Mouse (Mus musculus) layer of hippocampus, adult 2 months (tissue): ENCODE results near the gene Lax1. TPM values are rescaled to one million over a fixed set of nuclear protein-coding genes. Genes with fewer than 3 reads are reported as not detected.
A peak's percentile ranks its signal among the peaks of the same experiment; 100 is the strongest.

Experiments used
- DNase-seq, 2 experiments: peaks; one replicate each; pipeline ENCODE4 v3.0.0; 2022; ENCODE audit warnings: low spot score in 2 of 2
- H3K27ac ChIP-seq: fragments of 200-600 bp; 2 replicates; pipeline ENCODE4 v1.8.1; 2022
- H3K4me3 ChIP-seq: fragments of 200-600 bp; 2 replicates; pipeline ENCODE4 v1.8.1; 2022; ENCODE audit warnings: mild to moderate bottlenecking
- CTCF ChIP-seq: fragments of 200-600 bp; conservative IDR thresholded peaks from 2 replicates; pipeline ENCODE4 v1.8.1; 2022; ENCODE audit warnings: antibody characterized with exemption, mild to moderate bottlenecking, moderate library complexity
- long read RNA-seq, 2 experiments: library from polyadenylated mRNA; stranded (forward); transcript quantifications; one replicate each; pipeline ENCODE4 v2.0.0; 2021; ENCODE audit warnings: borderline mapping rate in 2 of 2
- total RNA-seq, 2 experiments: library from RNA; stranded (reverse); gene quantifications; 2 replicates each; pipeline ENCODE4 v1.2.3; 2021

Gene Lax1
- under 1 TPM in 1 of 2 experiments, not detected in 1; 0.15 TPM for total RNA-seq
- long read RNA-seq, experiment 1, result 0 reads
- long read RNA-seq, experiment 2, result 0 reads

GRCm38 (mm10) chr1:133689897-133690296, at the start of gene Lax1:
TSS of gene Lax1 (minus strand) at chr1:133690108.
- no peak for TF ChIP-seq CTCF
- Histone ChIP-seq H3K27ac (no peak within 1 kb of the TSS), H3K4me3 (no peak within 1 kb of the TSS)
- DNase-seq, result no peak

DNA sequence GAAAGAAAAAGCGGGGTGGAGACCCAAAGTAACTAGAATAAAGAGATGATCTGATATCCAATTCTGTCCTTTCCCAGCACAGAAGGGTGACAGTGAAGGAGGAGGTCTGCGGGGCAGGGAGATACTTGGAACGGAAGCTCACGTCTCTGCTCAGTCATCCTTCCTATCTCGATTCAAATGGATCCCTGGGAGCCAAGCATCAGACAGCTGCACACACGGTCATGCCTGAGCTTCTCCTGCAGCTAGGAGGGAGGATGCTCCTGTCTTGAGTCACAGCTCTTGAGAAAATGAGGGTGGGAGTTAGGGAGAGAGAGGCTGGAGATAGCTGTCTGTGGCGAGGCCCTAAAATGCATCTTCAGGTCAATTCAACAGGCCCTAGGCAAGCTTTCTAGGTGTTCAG, 46.8 kb upstream of the Lax1 start:
- DNase-seq, result no peak
- no peak overlapping the region for H3K4me3 ChIP-seq
- 0 out of 2 replicates have a peak overlapping the region, but pooled peaks have one; percentile 5 for H3K27ac ChIP-seq
- no peak for TF ChIP-seq CTCF

GRCm38 (mm10) chr1:133735995-133736652, 46.2 kb upstream of the Lax1 start:
- Histone ChIP-seq H3K27ac (0 out of 2 replicates have a peak overlapping the region, but pooled peaks have one; percentile 5), H3K4me3 (peak overlapping the region; percentile 52)
- TF ChIP-seq CTCF, result peak; percentile 95
- peak; percentile 72 to 79 for DNase-seq

GRCm38 (mm10) chr1:133732814-133733213, 42.9 kb upstream of the Lax1 start:
- Histone ChIP-seq H3K27ac (no peak overlapping the region), H3K4me3 (no peak overlapping the region)
- no peak for DNase-seq
- no peak for TF ChIP-seq CTCF

DNA sequence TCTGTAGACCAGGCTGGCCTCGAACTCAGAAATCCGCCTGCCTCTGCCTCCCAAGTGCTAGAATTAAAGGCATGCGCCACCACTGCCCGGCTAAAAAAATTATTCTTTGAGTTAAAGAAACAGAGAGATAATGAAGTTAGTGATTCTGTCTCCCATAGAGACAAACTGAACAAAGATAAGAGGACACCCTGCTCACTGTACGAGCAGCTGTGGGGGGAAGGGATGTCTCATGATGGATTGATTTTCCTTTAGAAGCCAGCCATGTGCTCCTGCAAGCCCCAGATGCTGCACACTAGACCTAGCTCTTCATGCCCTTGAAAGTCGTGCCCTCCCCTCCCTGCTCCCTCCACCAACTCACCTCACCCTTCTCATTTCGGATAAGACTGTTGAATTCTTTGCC, 38.4 kb upstream of the Lax1 start:
- DNase-seq, result no peak

DNA sequence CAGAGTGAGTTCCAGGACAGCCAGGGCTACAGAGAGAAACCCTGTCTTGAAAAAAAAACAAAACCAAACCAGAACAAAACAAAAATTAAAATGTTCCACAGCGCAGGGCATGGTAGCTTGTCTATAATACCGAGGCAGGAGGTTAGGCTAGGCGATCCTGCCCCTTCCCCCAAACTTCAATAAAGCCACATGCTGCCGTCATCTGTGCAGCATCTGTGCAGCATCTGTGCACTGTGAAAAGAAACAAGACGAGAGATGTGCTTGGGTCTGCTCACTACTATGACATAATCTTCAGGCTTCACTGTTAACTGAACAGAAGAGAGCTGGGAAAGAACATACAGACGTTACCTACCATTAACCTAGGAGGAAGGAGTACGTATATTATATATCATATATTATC, 30.4 kb upstream of the Lax1 start:
- no peak for TF ChIP-seq CTCF
- Histone ChIP-seq H3K27ac (no peak overlapping the region), H3K4me3 (no peak overlapping the region)
- DNase-seq, result no peak

More for the DNA sequence above, 38.4 kb upstream of the Lax1 start:
- H3K4me3 ChIP-seq, result no peak overlapping the region
- no peak for TF ChIP-seq CTCF
- no peak overlapping the region for H3K27ac ChIP-seq

- Histone ChIP-seq H3K4me3 (no peak overlapping the region), H3K27ac (no peak overlapping the region)
- TF ChIP-seq CTCF, result no peak
- no peak for DNase-seq
These were observed 28.9 kb upstream of the Lax1 start for GRCm38 (mm10) chr1:133718786-133719185.

DNA sequence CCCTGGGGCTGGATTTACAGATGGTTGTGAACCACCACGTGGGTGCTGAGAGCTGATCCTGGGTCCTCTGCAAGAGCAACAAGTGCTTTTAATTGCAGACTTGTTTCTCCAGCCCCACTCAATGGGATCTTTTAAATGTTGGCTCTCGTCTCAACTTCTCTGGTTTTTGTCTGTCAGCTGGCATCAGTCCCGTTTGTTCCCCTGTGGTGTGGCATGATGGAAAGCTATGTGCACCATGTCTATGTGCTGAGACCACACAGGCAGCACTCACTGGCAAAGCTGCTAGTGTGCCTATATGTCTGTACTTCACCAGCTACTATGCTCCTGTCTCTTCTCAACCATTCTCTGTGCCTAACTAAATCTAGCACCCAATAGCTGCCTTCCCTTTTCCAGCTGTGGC, 28.4 kb upstream of the Lax1 start:
- no peak for DNase-seq

GRCm38 (mm10) chr1:133716464-133716863, 26.6 kb upstream of the Lax1 start:
- peak; percentile 75 for TF ChIP-seq CTCF
- no peak overlapping the region for H3K27ac ChIP-seq
- H3K4me3 ChIP-seq, result no peak overlapping the region
- DNase-seq, result no peak

More for the DNA sequence above, 28.4 kb upstream of the Lax1 start:
- no peak for TF ChIP-seq CTCF
- H3K27ac ChIP-seq, result no peak overlapping the region
- no peak overlapping the region for H3K4me3 ChIP-seq

DNA sequence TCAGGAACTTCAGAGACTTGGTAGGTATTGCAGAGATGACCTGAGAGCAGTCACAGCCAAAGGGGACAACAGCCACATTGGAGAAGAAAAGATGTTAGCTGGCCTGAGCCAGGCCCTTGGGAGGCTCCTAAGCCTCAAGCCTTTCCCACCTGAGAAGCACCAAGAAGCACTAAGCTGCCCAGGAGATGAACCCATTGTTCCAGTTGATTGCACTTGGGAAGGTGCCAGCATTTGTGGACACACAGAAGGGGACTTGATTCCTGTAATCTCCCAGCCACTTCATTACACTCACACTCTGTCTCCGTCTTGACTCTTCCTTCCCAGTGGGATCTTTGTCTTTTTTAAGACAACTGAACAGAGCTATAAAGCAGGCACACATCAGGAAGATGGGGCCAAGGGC, 25.3 kb upstream of the Lax1 start:
- no peak for TF ChIP-seq CTCF
- H3K4me3 ChIP-seq, result no peak overlapping the region
- DNase-seq, result no peak
- no peak overlapping the region for H3K27ac ChIP-seq

DNA sequence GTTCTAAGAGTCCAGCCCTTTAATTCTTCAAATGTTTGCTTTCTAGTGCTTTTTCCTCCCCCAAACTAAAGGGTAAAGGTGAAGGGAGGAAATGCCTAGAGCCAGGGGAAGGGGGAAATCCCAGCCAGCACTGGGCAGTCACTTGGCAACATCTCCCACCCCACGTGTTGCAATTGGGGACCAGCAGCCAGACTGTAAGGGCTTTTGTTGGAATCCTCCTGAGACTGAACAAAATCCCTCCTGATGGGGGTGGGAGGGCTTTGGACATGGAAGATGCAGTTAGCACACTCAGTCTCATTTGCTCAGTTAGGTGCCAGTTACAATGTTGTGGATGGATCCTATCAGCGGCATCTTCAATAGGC, 23.1 kb upstream of the Lax1 start:
- no peak for DNase-seq
- H3K4me3 ChIP-seq, result no peak overlapping the region
- H3K27ac ChIP-seq, result no peak overlapping the region
- no peak for TF ChIP-seq CTCF

DNA sequence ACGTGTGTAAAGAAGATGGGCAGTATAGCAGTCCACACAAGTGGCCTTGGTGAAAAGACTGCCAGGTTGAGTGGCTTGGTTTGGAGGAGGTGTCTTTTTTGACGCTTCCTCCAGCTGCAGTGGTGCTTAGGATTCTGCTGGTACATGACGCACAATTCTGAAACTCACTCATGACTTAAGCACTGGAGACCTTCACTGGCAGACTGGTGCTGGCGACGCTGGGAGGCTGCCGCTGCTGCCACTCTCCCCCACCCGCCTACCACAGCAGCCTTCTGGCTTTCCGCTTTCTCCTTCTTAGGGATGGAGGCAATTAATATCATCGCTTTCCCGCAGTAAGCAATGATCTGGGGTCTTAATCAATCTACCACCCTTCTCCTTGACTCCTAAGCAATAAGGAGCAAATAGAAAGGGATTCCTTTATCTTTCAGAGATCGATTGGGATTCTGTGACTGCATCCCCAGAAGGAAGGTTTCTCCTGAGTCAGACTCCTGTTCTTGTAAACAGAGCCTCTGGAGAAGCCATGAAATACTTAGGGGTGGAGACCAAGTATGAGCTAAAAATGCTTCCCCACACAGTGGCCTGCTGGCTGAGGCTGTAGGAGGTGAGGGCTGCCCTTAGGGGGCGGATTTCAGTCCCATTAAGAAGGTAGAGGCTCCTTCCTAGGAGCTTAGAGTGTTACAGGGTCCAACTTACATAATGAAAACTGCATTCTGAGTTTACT, 22.5 kb upstream of the Lax1 start:
- H3K27ac ChIP-seq, result no peak overlapping the region
- TF ChIP-seq CTCF, result peak; percentile 44
- no peak for DNase-seq
- no peak overlapping the region for H3K4me3 ChIP-seq

DNA sequence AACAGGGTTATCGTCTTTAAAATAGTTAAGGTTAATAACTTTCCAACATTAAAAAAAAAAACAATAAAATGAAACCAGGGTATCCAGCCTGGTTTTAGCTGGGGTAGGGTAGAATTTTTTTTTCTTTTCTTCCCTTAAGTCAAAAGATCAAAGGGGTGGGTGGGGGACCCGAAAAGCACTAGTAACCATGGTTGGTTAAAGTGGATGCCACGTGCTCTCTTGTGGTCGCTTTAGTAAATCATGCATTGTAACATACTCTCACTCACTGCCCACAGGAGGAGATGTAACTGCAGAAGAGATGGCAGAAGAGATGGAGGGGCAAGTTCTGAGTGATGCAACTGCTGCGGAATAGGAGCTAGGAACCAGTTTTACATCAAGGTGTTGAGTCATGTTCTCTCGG, 21.5 kb upstream of the Lax1 start:
- TF ChIP-seq CTCF, result no peak

GRCm38 (mm10) chr1:133710895-133711294, 21.0 kb upstream of the Lax1 start:
- no peak overlapping the region for H3K4me3 ChIP-seq
- no peak for TF ChIP-seq CTCF
- H3K27ac ChIP-seq, result no peak overlapping the region
- no peak for DNase-seq

More for the DNA sequence above, 21.5 kb upstream of the Lax1 start:
- H3K4me3 ChIP-seq, result no peak overlapping the region
- no peak overlapping the region for H3K27ac ChIP-seq
- no peak for DNase-seq
